Mouse (Mus musculus) Patski (cell line): ENCODE results near the gene Impdh1. TPM values are rescaled to one million over a fixed set of nuclear protein-coding genes. Genes with fewer than 3 reads are reported as not detected.

Source experiments
- ATAC-seq: fragments of 100-300 bp; one replicate; pipeline ENCODE4 v1.8.0; 2021
- CTCF ChIA-PET: fragments of 350-600 bp; sonication (Branson Sonifier 250); formaldehyde crosslinking; loops from one replicate; lab custom pipeline; 2022; ENCODE audit warnings: inconsistent platforms; lab: Charles Lee
- POLR2A ChIA-PET: fragments of 350-600 bp; sonication (Branson Sonifier 250); formaldehyde crosslinking; loops from one replicate; lab custom pipeline; 2022; ENCODE audit warnings: antibody characterized with exemption, inconsistent platforms; lab: Charles Lee
- DNase-seq: peaks from one replicate; pipeline ENCODE4 v3.0.0-alpha.2; 2011; ENCODE audit warnings: low read depth, low spot score
- H3K27me3 ChIP-seq: fragments of 371-371 bp; one replicate; pipeline ENCODE4 v1.5.1; 2021
- CTCF ChIP-seq: fragments of 100-300 bp; IDR thresholded peaks from one replicate; pipeline ENCODE4 v1.5.1; 2021
- in situ Hi-C: fragments of 300-500 bp; cut with MboI; formaldehyde crosslinking; loops from 3 replicates; pipeline ENCODE4 v1.11.1; 2018; ENCODE audit warnings: low pct_unique_long_range_greater_than_20kb, mixed read lengths
- polyA plus RNA-seq: library from polyadenylated mRNA; unstranded; gene quantifications from one replicate; pipeline ENCODE4 v1.2.3, GENCODE M21; 2021

The Impdh1 gene
- polyA plus RNA-seq, 1 experiment from 2014 or later = 28.2 TPM

DNA sequence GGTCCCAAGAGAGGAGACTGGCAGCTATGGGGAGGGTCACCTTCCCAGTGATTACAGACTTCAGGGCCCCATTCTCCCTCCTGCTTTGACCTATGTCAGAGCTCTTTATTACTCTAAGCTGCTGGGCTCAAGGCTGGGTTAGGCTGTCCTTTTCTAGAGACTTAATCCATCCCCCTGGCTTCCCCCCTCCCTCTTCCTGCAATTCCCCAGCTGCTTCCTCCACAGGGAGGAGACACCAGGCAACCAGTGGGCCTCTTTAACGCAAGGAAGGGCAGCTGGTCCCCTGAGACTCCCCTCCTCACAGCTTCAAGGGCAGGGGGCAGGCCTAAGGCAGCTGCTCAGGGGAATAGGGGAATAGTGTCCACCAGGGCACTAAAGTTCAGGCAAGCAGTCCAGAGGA lies 1.9 kb downstream of the Impdh1 start:
- ChIA-PET CTCF (no interaction called here), POLR2A (interaction anchor here (0.6 kb wide), 1 partner anchor 754 kb away, joined by 6 read pairs; no protein-coding TSS in a partner anchor)
- no peak for TF ChIP-seq CTCF
- peaks cover 3% of the 10 kb centered on the region for H3K27me3 ChIP-seq
- DNase-seq (no peak), ATAC-seq (no peak)
- in situ Hi-C loops = no loop called here

DNA sequence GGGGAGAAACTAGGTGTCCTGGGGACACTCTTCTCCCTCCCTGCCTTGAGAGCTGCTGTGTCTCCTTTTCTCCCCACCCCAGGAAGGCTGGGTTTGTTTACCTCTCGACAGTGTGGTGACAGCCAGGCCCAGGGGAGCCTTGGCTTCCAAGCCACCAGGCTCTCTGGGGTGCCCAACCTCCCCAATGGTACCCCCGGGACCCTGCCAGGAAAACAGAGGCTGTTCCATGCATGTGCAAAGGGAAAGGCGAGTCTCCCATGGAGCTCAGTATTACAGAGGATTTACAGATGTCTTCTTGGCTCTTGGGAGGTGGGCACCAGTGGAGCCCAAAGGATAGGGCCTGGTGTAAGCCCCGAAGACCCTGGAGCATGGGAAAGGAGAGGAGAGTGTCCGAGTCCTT lies 2.7 kb downstream of the Impdh1 start:
- TF ChIP-seq CTCF = no peak
- ATAC-seq = no peak
- no peak for DNase-seq
- in situ Hi-C loops = no loop called here
- CTCF ChIA-PET = no interaction called here
- POLR2A ChIA-PET = no interaction called here
- peaks cover 3% of the 10 kb centered on the region for H3K27me3 ChIP-seq

DNA sequence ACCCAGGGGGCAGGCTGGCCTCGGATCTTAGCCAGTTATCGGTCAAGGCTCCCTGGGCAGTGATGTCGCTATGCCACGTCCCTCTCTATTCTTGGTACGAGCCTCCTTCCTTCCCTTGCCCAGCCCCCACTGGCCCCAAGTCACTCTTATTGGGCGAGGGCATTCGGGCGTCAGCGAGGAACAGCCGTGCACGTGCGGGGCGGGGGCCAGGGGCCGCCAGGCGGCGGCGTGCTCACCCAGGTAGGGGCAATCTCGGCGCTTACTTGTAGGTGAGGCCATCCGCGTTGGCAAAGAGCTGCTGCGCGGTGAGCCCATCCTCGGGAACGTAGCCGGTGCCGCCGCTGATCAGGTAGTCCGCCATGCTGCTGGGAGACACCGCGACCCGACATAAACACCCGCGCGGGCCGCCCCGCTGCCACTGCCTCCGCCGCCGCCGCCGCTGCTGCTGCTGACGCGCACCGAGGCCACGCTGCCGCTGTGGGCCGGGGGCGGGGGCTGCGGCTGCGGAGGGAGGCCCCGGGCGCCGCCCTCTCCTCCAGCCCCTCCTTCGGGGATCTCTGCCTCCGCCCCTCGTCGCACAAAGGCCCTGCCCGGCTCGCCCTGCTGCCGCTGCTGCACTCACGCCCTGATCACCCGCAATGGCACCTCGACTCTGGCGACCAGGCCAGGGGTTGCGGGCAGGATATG lies 4.2 kb downstream of the Impdh1 start:
- ChIA-PET CTCF (interaction anchor here (0.9 kb wide), 1 partner anchor 29 kb away, joined by 4 read pairs; no protein-coding TSS in a partner anchor), POLR2A (no interaction called here)
- H3K27me3 ChIP-seq = no peaks in the 10 kb centered on the region
- DNase-seq (no peak), ATAC-seq (peak; percentile 75)
- TF ChIP-seq CTCF = no peak
- in situ Hi-C loops = no loop called here

DNA sequence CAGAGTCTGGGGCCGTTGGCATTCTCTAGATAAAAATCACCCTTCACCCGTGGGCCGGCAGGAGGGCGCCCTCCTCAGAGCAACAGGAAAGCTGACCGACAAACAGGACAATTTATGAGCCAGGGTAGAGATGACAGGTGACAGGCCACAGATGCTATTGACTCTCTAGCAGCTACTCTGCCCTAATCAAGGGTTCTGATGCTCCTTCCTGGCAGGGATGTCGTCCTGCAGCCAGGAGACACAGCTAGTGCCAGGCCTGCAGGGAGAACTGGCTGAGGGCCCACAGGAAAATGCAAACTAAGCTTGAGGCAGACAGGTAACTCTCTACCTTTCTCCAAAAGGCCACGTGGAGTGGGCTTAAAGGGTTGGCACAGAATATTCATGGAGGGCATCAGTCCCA lies 5.0 kb downstream of the Impdh1 start:
- DNase-seq = no peak
- in situ Hi-C loops = no loop called here
- ATAC-seq = no peak
- TF ChIP-seq CTCF = no peak
- CTCF ChIA-PET = interaction anchor here (1.0 kb wide), 1 partner anchor 9 kb away, joined by 3 read pairs; no protein-coding TSS in a partner anchor
- POLR2A ChIA-PET = no interaction called here
- H3K27me3 ChIP-seq = no peaks in the 10 kb centered on the region

DNA sequence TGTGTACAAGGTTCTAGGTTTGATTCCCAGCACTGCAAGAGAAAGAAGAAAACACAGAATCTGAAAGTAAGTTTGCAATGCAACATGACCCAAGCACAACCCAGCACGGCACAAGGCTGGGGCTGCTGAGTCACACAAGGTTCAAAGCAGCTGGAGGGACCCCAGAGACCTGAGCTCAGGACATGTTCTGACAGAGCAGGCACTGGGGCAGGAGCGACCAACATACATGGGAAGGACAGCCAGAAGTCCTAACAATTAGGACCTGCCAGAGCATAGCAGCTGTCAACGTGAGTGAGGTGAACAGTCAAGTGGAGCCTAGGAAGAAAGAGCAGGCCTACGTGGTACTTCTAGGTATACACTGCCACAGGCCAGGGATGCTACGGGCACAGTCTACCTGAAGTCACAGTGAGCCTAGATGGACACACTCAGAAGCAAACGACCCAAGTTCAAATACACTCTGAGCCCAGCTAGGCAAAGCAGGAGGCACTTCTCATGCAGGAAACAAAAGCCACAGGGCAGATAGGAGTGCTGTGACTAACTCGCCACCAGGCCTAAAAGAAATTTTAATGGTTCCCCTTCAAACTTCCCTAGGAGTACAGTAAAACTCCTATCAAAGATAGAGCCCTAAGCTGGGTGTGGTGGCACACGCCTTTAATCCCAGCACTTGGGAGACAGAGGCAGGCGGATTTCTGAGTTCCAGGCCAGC lies 5.8 kb downstream of the Impdh1 start:
- no peak for ATAC-seq
- TF ChIP-seq CTCF = no peak

DNA sequence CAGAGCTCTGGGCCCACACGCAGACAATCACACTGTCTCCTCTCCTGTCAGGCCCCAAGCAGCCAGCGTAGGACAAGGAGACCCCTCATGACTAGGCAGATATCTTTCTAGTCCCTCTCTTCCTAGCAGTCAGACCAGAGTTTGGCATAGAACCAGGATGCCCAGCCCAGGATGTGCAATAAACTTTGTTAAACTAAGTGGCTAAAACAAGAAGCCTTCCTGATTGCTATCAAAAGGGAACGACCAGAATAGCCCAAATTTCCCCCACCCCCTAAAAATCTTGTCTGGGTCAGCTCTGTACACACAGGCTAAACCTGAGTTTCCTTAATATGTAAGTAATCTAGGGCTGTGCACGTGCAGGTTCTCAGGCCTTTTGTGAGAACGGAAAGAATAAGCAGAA lies 8.0 kb downstream of the Impdh1 start:
- ChIA-PET POLR2A (no interaction called here), CTCF (interaction anchor here (1.0 to 1.3 kb wide), 2 partner anchors 30 to 33 kb away, joined by 3 read pairs; no protein-coding TSS in a partner anchor)
- ATAC-seq = no peak
- no peaks in the 10 kb centered on the region for H3K27me3 ChIP-seq
- in situ Hi-C loops = loop anchor here (5.0 kb wide), 2 partner anchors 34 to 69 kb away; partner anchors contain the start of gene Fam71f2
- no peak for DNase-seq
- no peak for TF ChIP-seq CTCF

More for the DNA sequence above, 5.8 kb downstream of the Impdh1 start:
- DNase-seq = no peak
- ChIA-PET CTCF (interaction anchor here (0.7 to 1.6 kb wide), 3 partner anchors 10 to 68 kb away, joined by 3 to 5 read pairs (median 3); no protein-coding TSS in a partner anchor), POLR2A (no interaction called here)
- no peaks in the 10 kb centered on the region for H3K27me3 ChIP-seq
- in situ Hi-C loops = no loop called here

DNA sequence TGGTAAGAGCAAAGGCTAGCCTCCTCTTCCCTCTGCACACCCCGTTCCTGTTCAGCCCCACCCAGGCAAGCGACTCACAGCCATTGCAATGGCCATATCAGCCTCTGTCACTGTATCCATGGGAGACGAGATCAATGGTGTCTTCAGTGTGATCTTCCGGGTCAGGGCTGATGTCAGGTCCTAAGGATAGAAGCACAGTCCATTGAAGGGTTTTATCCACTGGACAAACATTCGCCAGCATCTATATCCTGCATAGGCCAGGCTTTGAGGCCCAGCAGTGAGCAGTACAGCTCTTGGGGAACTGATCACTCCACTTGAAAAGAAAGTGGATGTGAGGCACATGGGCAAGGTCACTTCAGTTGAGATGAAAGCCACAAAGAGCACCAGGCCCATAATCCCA lies 9.1 kb downstream of the Impdh1 start:
- in situ Hi-C loops = loop anchor here (5.0 kb wide), 2 partner anchors 35 to 70 kb away; partner anchors contain the start of gene Fam71f2
- ChIA-PET POLR2A (no interaction called here), CTCF (interaction anchor here (1.4 to 3.6 kb wide), 2 partner anchors 34 to 72 kb away, joined by 3 to 22 read pairs; no protein-coding TSS in a partner anchor)
- DNase-seq = no peak
- no peak for ATAC-seq
- no peaks in the 10 kb centered on the region for H3K27me3 ChIP-seq
- no peak for TF ChIP-seq CTCF

DNA sequence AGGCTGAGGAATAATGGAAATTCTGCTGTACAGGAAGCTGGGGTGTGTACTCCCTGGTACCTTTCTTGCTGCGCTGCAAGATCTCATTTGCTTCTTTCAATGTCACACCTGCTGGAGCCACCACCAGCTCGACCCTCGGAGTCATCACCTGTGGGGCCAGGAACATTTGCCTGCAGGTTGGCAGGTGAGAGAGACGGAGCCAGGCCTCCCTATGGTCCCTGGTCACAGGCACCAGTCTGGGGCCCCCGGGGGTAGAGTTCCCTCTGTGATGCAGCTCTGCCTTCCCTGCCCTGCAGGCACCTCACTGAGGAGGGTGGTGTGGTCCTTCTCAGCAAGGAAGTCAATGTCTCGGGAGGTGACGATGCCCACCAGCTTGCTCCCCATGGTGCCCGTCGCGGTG lies 10.2 kb downstream of the Impdh1 start:
- ChIA-PET POLR2A (no interaction called here), CTCF (interaction anchor here (1.4 to 3.6 kb wide), 2 partner anchors 35 to 73 kb away, joined by 3 to 22 read pairs; no protein-coding TSS in a partner anchor)
- TF ChIP-seq CTCF = no peak
- no peak for DNase-seq
- no peak for ATAC-seq
- in situ Hi-C loops = loop anchor here (5.0 kb wide), 2 partner anchors 36 to 71 kb away; partner anchors contain the start of gene Fam71f2
- no peaks in the 10 kb centered on the region for H3K27me3 ChIP-seq

DNA sequence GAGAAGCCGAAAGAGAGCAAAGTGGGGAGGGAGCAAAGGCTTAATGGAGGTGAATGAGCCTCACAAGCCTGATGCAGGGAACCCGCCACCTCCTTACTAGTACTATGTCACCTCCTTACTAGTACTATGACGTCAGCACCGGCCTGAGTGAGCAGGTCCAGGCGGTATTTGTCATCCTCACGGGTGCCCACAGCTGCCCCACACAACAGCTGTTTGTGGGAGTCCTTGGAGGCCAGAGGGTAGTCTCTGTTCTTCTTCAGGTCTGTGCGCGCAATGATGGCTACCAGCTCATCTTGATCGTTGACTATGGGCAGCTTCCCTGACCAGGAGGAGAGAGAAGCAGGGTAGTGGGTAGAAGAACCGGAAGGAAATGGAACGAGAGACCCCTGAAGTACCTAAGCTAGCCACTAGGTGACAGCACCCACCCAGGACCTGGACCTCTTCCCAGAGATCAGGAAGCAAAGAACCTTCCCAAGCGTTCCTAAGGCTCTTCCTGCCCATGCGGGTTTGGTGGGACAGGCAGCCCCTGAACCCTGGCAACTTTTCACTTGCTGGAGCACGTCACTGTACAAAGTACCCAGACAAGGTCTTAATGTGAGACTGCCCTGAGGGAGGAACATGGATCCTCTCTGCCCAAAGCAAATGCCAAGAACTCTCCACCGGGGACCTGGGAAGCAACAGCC lies 11.1 kb downstream of the Impdh1 start:
- ATAC-seq (peak; percentile 25), DNase-seq (peak; percentile 38)
- no peaks in the 10 kb centered on the region for H3K27me3 ChIP-seq
- in situ Hi-C loops = loop anchor here (5.0 kb wide), 3 partner anchors 37 to 72 kb away; partner anchors contain the start of genes Fam71f2 and Rbm28
- CTCF ChIA-PET = interaction anchor here (0.9 to 3.6 kb wide), 7 partner anchors 23 to 74 kb away, joined by 3 to 22 read pairs (median 4); partner anchors contain the start of genes Fam71f2 and Rbm28
- TF ChIP-seq CTCF = no peak
- POLR2A ChIA-PET = no interaction called here
